Mouse (Mus musculus) left cerebral cortex, postnatal 4 days (tissue): Measurements from ENCODE around the gene Olfr124. TPM values are rescaled to one million over a fixed set of nuclear protein-coding genes. Genes with fewer than 3 reads are reported as not detected.

Experiments used
- DNase-seq: peaks from one replicate; pipeline ENCODE4 v3.0.0-alpha.2; 2022
- intact Hi-C: fragments of 180-260 bp; cut with DNase I; formaldehyde crosslinking; loops from one replicate; pipeline ENCODE4 v1.15.1; 2025
- total RNA-seq, 2 experiments: library from RNA; stranded (reverse); gene quantifications; 2 replicates each; pipeline ENCODE4 v1.2.3; 2021

Gene Olfr124
- total RNA-seq: not detected

GRCm38 (mm10) chr17:37799588-37799987, at the start of gene Olfr124:
Olfr124 (plus strand) TSS chr17:37799888.
- intact Hi-C loops: no loop called here
- DNase-seq: no peak

- intact Hi-C loops: no loop called here
- no peak for DNase-seq
These were observed 31.4 kb upstream of the Olfr124 start, which contains the start of gene Olfr122 for GRCm38 (mm10) chr17:37768307-37768706. Olfr122 (plus strand) TSS chr17:37768607.

GRCm38 (mm10) chr17:37793229-37793628, 6.5 kb upstream of the Olfr124 start, which contains the start of gene Olfr123:
Olfr123 (plus strand) TSS chr17:37793529.
- DNase-seq: no peak
- intact Hi-C loops: no loop called here

- no peak for DNase-seq
- intact Hi-C loops: no loop called here
These were observed 33.0 kb downstream of the Olfr124 start, which contains the start of gene Olfr125 for GRCm38 (mm10) chr17:37832649-37833048. Olfr125 (plus strand) TSS chr17:37832949.

- intact Hi-C loops: no loop called here
- no peak for DNase-seq
These were observed 47.5 kb downstream of the Olfr124 start, which contains the start of gene Olfr126 for GRCm38 (mm10) chr17:37847183-37847582. Olfr126 (plus strand) TSS chr17:37847483.

Other genes starting within 250 kb of the Olfr124 start
- gene Olfr112, start 230.4 kb upstream of the Olfr124 start, total RNA-seq: not detected
- not detected for gene Olfr113, start 222.2 kb upstream of the Olfr124 start, total RNA-seq
- gene Olfr114, start 207.1 kb upstream of the Olfr124 start, total RNA-seq: not detected
- not detected for gene Olfr115, start 172.8 kb upstream of the Olfr124 start, total RNA-seq
- gene Olfr116, start 172.7 kb upstream of the Olfr124 start, total RNA-seq: not detected
- not detected for gene Olfr117, start 136.1 kb upstream of the Olfr124 start, total RNA-seq
- gene Olfr118, start 132.9 kb upstream of the Olfr124 start, total RNA-seq: not detected
- not detected for gene Olfr119, start 103.3 kb upstream of the Olfr124 start, total RNA-seq
- gene Olfr120, start 78.1 kb upstream of the Olfr124 start, total RNA-seq: not detected
- gene Olfr121, start 51.0 kb upstream of the Olfr124 start, total RNA-seq: not detected
- gene Olfr122, start 31.3 kb upstream of the Olfr124 start, total RNA-seq: not detected
- not detected for gene Olfr123, start 6.4 kb upstream of the Olfr124 start, total RNA-seq
- gene Olfr125, start 33.1 kb downstream of the Olfr124 start, total RNA-seq: not detected
- gene Olfr126, start 47.6 kb downstream of the Olfr124 start, total RNA-seq: not detected
- gene Olfr127, start 100.5 kb downstream of the Olfr124 start, total RNA-seq: not detected
- gene Olfr128, start 120.7 kb downstream of the Olfr124 start, total RNA-seq: not detected
- not detected for gene Olfr761, start 153.2 kb downstream of the Olfr124 start, total RNA-seq